Mouse (Mus musculus) kidney, adult 2 months (tissue): ENCODE results near the gene Rpl10a. TPM values are rescaled to one million over a fixed set of nuclear protein-coding genes. Genes with fewer than 3 reads are reported as not detected.

Source experiments
- DNase-seq: peaks from one replicate; pipeline ENCODE4 v3.0.0; 2021
- H3K27ac ChIP-seq: fragments of 200-500 bp; 2 replicates; pipeline ENCODE4 v1.5.1; 2012; ENCODE audit warnings: low read depth, low read length, control low read depth, inconsistent platforms; ENCODE audit not compliant: insufficient read depth
- H3K27me3 ChIP-seq: fragments of 200-500 bp; replicated peaks from 2 replicates; pipeline ENCODE4 v1.6.1; 2012; ENCODE audit warnings: mild to moderate bottlenecking, moderate library complexity, low read length, inconsistent platforms; ENCODE audit not compliant: control insufficient read depth, insufficient read depth
- H3K36me3 ChIP-seq: fragments of 200-500 bp; 2 replicates; pipeline ENCODE4 v1.6.1; 2012; ENCODE audit warnings: mild to moderate bottlenecking, moderate library complexity, low read length, inconsistent platforms; ENCODE audit not compliant: control insufficient read depth, insufficient read depth
- H3K4me1 ChIP-seq: fragments of 200-500 bp; 2 replicates; pipeline ENCODE4 v1.6.1; 2011; ENCODE audit warnings: low read length; ENCODE audit not compliant: control insufficient read depth, insufficient read depth
- H3K4me3 ChIP-seq: fragments of 200-500 bp; 2 replicates; pipeline ENCODE4 v1.5.1; 2011; ENCODE audit warnings: mild to moderate bottlenecking, low read depth, low read length, control low read depth; ENCODE audit not compliant: insufficient read depth
- CTCF ChIP-seq: fragments of 200-500 bp; conservative IDR thresholded peaks from 2 replicates; pipeline ENCODE4 v1.5.1; 2011; ENCODE audit warnings: low read depth, mild to moderate bottlenecking, control low read depth, low read length, moderate library complexity, mixed read lengths; ENCODE audit not compliant: insufficient read depth, insufficient read length
- POLR2A ChIP-seq: fragments of 200-500 bp; IDR thresholded peaks from one replicate; pipeline ENCODE4 v1.6.1; 2011; ENCODE audit warnings: low read depth, low read length, control low read depth
- WGBS: fragments of 180-500 bp; shearing (Covaris S2); methylation state at CpG from one replicate; pipeline ENCODE4 v1.1.7; 2018; 5-methylcytosine and 5-hydroxymethylcytosine counted together
- polyA plus RNA-seq: library from polyadenylated mRNA; depleted of rRNA; stranded (reverse); fragments of >200 nt; gene quantifications from 2 replicates; pipeline ENCODE4 v1.2.3, GENCODE M21; 2012

The Rpl10a gene
- polyA plus RNA-seq, 1 experiment: 2,603 TPM

- Histone ChIP-seq H3K36me3 (no peaks in the 10 kb centered on the region), H3K27ac (no peak overlapping the region), H3K4me3 (no peak overlapping the region), H3K27me3 (no peaks in the 10 kb centered on the region), H3K4me1 (peaks cover 21% of the 10 kb centered on the region; the same call in 1 of the 2 replicates)
- TF ChIP-seq POLR2A (no peak), CTCF (no peak)
- WGBS: 84% methylated on average over 3 of the region's 3 CpGs
- no peak for DNase-seq
Measured at GRCm38 (mm10) chr17:28344670-28345069, 16.4 kb downstream of the Rpl10a start.

DNA sequence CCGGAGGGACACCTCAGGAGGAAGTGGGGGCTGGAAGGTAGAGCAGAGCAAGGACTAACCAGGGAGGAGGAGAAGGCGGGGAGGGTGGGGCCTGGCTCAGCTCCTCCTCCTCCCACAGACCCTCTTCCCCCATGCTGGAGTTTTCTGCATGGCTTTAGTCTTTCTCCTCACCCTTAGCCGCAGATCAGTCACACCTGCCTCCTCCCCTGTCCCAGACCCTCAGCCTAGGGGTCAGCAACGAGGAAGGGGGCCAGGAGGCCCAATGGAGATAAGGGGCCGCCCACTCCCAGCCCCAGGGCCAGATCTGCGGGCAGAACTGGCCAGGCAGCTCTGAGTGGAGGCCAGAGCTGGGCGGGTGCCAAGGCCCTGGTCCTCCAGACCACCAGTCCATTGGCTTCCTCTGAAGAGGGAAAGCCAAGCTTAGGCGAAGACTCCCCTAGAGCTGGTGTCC lies 17.0 kb downstream of the Rpl10a start:
- H3K27ac ChIP-seq: no peak overlapping the region
- DNase-seq: no peak
- no peak overlapping the region for H3K4me3 ChIP-seq
- TF ChIP-seq CTCF (no peak), POLR2A (no peak)
- WGBS: 38% methylated on average over 8 of the region's 8 CpGs
- H3K27me3 ChIP-seq: no peaks in the 10 kb centered on the region
- H3K36me3 ChIP-seq: no peaks in the 10 kb centered on the region
- H3K4me1 ChIP-seq: peaks cover 20% of the 10 kb centered on the region; the same call in 1 of the 2 replicates

GRCm38 (mm10) chr17:28345882-28346281 lies 17.6 kb downstream of the Rpl10a start:
- no peak overlapping the region for H3K4me3 ChIP-seq
- H3K27me3 ChIP-seq: no peaks in the 10 kb centered on the region
- H3K36me3 ChIP-seq: no peaks in the 10 kb centered on the region
- TF ChIP-seq POLR2A (no peak), CTCF (no peak)
- 36% methylated on average over 10 of the region's 10 CpGs for WGBS
- no peak overlapping the region for H3K27ac ChIP-seq
- DNase-seq: no peak
- H3K4me1 ChIP-seq: peaks cover 14% of the 10 kb centered on the region; the same call in 1 of the 2 replicates

GRCm38 (mm10) chr17:28347327-28347726 lies 19.1 kb downstream of the Rpl10a start:
- 69% methylated on average over 10 of the region's 10 CpGs for WGBS
- peaks cover 9% of the 10 kb centered on the region; the same call in 1 of the 2 replicates for H3K4me1 ChIP-seq
- no peak overlapping the region for H3K4me3 ChIP-seq
- H3K27ac ChIP-seq: no peak overlapping the region
- TF ChIP-seq POLR2A (no peak), CTCF (no peak)
- H3K27me3 ChIP-seq: no peaks in the 10 kb centered on the region
- DNase-seq: no peak
- no peaks in the 10 kb centered on the region for H3K36me3 ChIP-seq

- Histone ChIP-seq H3K4me1 (peaks cover 7% of the 10 kb centered on the region; the same call in 1 of the 2 replicates), H3K4me3 (0 out of 2 replicates have a peak overlapping the region, but pooled peaks have one; percentile 7), H3K27ac (peak overlapping the region; percentile 1; the same call in 1 of the 2 replicates), H3K27me3 (no peaks in the 10 kb centered on the region), H3K36me3 (no peaks in the 10 kb centered on the region)
- no peak for TF ChIP-seq POLR2A
- no peak for TF ChIP-seq CTCF
- no peak for DNase-seq
- 48% methylated on average over 6 of the region's 6 CpGs for WGBS
Measured at GRCm38 (mm10) chr17:28348211-28348610, 19.9 kb downstream of the Rpl10a start.

DNA sequence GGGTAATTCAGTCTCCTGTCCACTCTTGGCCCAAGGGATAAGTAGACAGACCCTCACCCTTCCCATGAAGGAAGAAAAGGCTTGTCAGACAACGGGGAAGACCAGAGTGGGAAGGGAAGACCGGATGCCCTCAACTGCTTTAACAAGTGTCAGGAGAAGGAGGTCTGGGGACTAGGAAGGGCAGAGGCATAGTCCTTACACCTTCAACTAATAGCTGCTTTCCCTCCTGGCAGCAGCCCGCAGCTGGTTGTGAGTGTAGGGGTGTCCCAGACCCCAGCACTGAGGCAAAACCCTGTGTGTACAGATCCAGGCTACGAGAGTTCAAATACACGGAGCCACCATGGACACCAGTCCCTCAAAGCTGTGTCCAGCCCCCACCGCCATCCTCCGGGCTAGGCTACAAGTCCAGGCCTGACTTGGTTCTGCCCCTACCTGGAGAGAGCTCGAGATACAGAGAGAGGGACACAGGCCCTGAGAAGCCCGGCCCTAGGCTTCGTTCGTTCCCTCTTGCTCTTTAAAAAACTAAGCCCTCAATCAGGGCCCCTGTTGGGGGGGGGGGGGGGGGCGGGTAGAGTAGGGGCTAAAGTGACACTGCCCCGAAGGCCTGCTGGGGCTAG lies 21.1 kb downstream of the Rpl10a start:
- DNase-seq: no peak
- peak overlapping the region; percentile 72; the same call in 1 of the 2 replicates for H3K27ac ChIP-seq
- H3K4me3 ChIP-seq: peak overlapping the region; percentile 75
- H3K36me3 ChIP-seq: no peaks in the 10 kb centered on the region
- WGBS: 22% methylated on average over 13 of the region's 13 CpGs
- H3K27me3 ChIP-seq: no peaks in the 10 kb centered on the region
- H3K4me1 ChIP-seq: peaks cover 7% of the 10 kb centered on the region; the same call in 1 of the 2 replicates
- TF ChIP-seq POLR2A: no peak
- TF ChIP-seq CTCF: no peak

DNA sequence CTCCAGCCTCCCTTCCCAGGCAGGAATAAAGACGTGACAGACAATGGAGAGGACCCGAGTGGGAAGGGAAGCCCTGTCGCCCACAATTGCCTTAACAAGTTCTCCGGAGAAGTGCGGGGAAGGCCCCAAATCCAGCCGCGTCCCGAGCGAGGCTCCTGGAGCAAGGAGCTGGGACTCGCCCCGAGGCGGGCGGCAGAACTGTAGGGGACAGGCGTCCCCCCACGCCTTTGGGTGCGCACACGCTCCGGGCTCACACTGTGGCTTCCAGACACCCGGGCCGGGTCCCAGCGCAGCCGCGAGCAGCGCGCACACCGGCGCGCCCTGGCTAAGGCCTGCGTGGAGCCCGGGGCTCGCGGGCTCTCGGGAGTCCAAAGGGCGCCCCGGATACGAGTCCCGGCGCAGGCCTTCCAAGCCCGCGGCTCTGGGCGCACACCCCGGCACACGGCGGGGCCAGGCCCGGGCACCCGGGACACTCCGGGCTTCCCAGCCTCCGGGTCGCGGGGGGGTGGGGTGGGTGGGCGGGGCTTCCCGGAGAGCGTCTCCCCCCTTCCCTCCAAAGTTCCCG lies 21.7 kb downstream of the Rpl10a start:
- TF ChIP-seq CTCF: no peak
- TF ChIP-seq POLR2A: no peak
- Histone ChIP-seq H3K4me3 (peak overlapping the region; percentile 75), H3K36me3 (no peaks in the 10 kb centered on the region), H3K27me3 (no peaks in the 10 kb centered on the region), H3K4me1 (peaks cover 7% of the 10 kb centered on the region; the same call in 1 of the 2 replicates), H3K27ac (peak overlapping the region; percentile 88)
- WGBS: 1% methylated on average over 50 of the region's 54 CpGs
- DNase-seq: peak; percentile 85
